Mouse (Mus musculus) bone marrow macrophage, adult 2 months (primary cell): ENCODE measurements around the gene March8. TPM values are rescaled to one million over a fixed set of nuclear protein-coding genes. Genes with fewer than 3 reads are reported as not detected.

Source experiments
- H3K27ac ChIP-seq: 2 replicates; pipeline ENCODE4 v1.5.1; 2012; ENCODE audit warnings: low read depth, low read length; ENCODE audit not compliant: insufficient read depth
- H3K4me1 ChIP-seq: 2 replicates; pipeline ENCODE4 v1.6.1; 2012; ENCODE audit warnings: low read length; ENCODE audit not compliant: control insufficient read depth, insufficient read depth
- H3K4me3 ChIP-seq: 2 replicates; pipeline ENCODE4 v1.5.1; 2012; ENCODE audit warnings: mild to moderate bottlenecking, low read length, moderate library complexity; ENCODE audit not compliant: insufficient read depth
- CTCF ChIP-seq: IDR thresholded peaks from 2 replicates; pipeline ENCODE4 v1.5.1; 2012; ENCODE audit warnings: low read depth, mild to moderate bottlenecking, low read length, moderate library complexity
- POLR2A ChIP-seq: IDR thresholded peaks from 2 replicates; pipeline ENCODE4 v1.6.1; 2012; ENCODE audit warnings: mild to moderate bottlenecking, low read depth, low read length, borderline replicate concordance
- polyA plus RNA-seq: library from polyadenylated mRNA; stranded (reverse); fragments of >200 nt; gene quantifications from 2 replicates; pipeline ENCODE4 v1.2.4, GENCODE M21; 2012; ENCODE audit not compliant: missing spikeins, insufficient read depth, insufficient read length

March8 gene
- polyA plus RNA-seq, 1 experiment, result 32.1 TPM

GRCm38 (mm10) chr6:116418487-116418886 is 80.7 kb downstream of the March8 start:
- H3K4me1 ChIP-seq, result peaks cover 29% of the 10 kb centered on the region
- no peak for TF ChIP-seq POLR2A
- TF ChIP-seq CTCF, result no peak
- H3K4me3 ChIP-seq, result no peak overlapping the region
- no peak overlapping the region for H3K27ac ChIP-seq

DNA sequence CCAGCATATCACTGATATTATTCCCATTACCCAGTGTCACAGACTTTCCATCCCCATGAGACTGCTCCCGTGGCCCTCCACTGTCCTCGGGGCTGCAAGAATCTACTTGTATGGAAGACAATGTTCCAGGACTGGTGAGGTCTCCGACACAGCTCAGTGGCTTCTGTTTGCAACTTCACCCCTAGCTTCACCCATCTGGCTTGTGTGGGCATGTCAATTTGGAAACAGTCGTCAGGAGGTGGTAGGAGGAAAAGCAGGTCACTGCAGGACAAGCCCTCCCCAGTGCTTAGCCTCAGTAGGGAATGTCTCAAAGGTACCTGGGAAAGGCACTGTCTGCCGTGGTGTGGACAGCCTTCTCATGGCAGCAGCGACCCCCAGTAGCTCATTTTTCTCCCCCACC is 81.9 kb downstream of the March8 start:
- TF ChIP-seq POLR2A (no peak), CTCF (no peak)
- no peak overlapping the region for H3K4me3 ChIP-seq
- H3K27ac ChIP-seq, result no peak overlapping the region
- peaks cover 25% of the 10 kb centered on the region for H3K4me1 ChIP-seq

DNA sequence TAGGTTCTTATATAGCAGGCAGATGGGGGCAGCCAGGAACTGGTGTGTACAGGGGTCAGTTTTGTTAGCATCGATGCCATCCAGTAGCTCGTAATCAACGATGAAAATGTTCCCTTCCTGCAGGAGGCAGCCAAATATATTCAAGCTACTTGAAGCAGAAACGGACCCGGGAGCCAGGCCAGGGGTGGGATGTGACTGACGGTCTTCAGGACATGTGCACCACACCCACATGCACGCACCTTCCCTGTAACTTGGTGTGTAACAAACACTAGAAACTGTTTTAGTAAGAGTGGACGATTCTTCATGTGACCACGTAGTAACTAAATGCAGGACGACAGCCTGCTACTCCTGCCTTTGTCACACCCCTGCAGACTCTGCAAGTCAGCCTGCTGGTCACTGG is 82.4 kb downstream of the March8 start:
- TF ChIP-seq CTCF (no peak), POLR2A (no peak)
- no peak overlapping the region for H3K27ac ChIP-seq
- peaks cover 20% of the 10 kb centered on the region for H3K4me1 ChIP-seq
- no peak overlapping the region for H3K4me3 ChIP-seq

DNA sequence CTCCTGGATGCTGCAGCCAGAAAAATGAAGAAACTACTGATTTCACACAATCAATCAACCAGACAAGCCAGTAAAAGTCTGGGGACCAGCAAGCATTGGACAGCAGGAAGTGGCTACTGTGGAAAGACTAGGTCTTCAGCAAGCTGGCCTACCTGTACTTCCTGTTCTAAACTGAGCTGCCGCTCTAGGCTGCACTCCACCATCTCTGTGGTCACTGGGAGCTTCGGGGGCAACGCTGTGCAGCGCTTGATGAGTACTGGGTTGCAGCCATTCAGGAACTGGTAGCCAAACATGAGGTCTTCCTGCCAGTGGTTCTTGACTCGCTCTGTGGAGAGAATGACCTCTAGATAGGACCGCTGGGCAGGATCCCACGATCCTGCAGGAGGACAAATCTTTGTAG is 85.2 kb downstream of the March8 start:
- TF ChIP-seq CTCF, result no peak
- no peak for TF ChIP-seq POLR2A
- no peak overlapping the region for H3K27ac ChIP-seq
- no peak overlapping the region for H3K4me3 ChIP-seq
- H3K4me1 ChIP-seq, result peaks cover 10% of the 10 kb centered on the region; the same call in 1 of the 2 replicates

- Histone ChIP-seq H3K4me3 (no peak overlapping the region), H3K4me1 (0 out of 2 replicates have a peak, but pooled peaks cover 5% of the 10 kb centered on the region), H3K27ac (no peak overlapping the region)
- TF ChIP-seq CTCF, result no peak
- no peak for TF ChIP-seq POLR2A
Measured at GRCm38 (mm10) chr6:116423664-116424063, 85.8 kb downstream of the March8 start.

GRCm38 (mm10) chr6:116427552-116427951 is 89.7 kb downstream of the March8 start:
- no peak overlapping the region for H3K4me3 ChIP-seq
- H3K27ac ChIP-seq, result no peak overlapping the region
- 0 out of 2 replicates have a peak, but pooled peaks cover 3% of the 10 kb centered on the region for H3K4me1 ChIP-seq
- TF ChIP-seq POLR2A, result no peak
- no peak for TF ChIP-seq CTCF

GRCm38 (mm10) chr6:116428282-116428681 is 90.5 kb downstream of the March8 start:
- Histone ChIP-seq H3K4me1 (0 out of 2 replicates have a peak, but pooled peaks cover 3% of the 10 kb centered on the region), H3K27ac (no peak overlapping the region), H3K4me3 (no peak overlapping the region)
- TF ChIP-seq POLR2A, result no peak
- TF ChIP-seq CTCF, result peak; percentile 60

DNA sequence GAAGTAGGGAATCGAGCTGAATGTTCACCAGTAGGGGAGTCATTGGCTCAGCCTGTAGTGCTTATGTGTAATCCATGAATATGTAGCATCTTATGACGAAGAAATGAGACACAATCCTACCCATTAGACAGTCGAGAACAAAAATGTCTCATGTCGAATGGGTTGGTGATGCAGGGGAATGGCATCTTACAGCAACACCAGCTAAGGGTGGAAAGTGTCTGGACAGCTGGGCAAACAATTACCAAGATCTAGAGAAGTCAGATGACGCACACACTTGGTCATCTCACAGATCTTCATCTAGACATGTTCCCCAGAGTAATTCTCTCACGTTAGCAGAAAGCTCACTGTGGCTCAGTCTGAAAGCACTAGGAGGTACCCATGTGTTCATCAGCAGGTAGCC is 101.0 kb downstream of the March8 start:
- Histone ChIP-seq H3K4me3 (no peak overlapping the region), H3K27ac (no peak overlapping the region), H3K4me1 (peaks cover 18% of the 10 kb centered on the region)
- TF ChIP-seq CTCF (no peak), POLR2A (no peak)

- Histone ChIP-seq H3K4me3 (no peak overlapping the region), H3K27ac (peak overlapping the region; percentile 11; the same call in 1 of the 2 replicates), H3K4me1 (peaks cover 18% of the 10 kb centered on the region)
- no peak for TF ChIP-seq POLR2A
- TF ChIP-seq CTCF, result no peak
Measured at GRCm38 (mm10) chr6:116439531-116439930, 101.7 kb downstream of the March8 start.

DNA sequence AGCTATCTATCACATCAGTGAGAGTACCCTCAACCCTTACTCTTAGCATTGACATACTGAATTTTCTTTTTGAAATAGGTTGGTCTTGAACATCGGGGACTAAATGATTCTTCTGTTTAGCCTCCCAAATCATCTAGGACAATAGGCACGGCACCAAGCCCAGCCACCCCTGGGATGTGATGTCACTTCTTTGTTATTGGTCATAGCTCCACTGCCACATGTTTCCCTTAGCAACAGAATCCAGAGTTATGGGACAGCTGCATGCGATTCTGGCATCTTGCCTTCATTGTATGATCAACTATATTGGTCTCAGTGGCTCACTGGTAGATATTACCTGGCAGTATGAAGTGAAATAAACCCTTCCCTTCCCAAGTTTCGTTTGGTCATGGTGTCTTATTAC is 102.6 kb downstream of the March8 start:
- no peak overlapping the region for H3K4me3 ChIP-seq
- peaks cover 18% of the 10 kb centered on the region for H3K4me1 ChIP-seq
- H3K27ac ChIP-seq, result no peak overlapping the region
- TF ChIP-seq POLR2A (no peak), CTCF (no peak)

GRCm38 (mm10) chr6:116440849-116441248 is 103.0 kb downstream of the March8 start:
- Histone ChIP-seq H3K4me3 (no peak overlapping the region), H3K27ac (no peak overlapping the region), H3K4me1 (peaks cover 18% of the 10 kb centered on the region)
- TF ChIP-seq CTCF (no peak), POLR2A (no peak)
